Mouse (Mus musculus) heart, postnatal 10 days (tissue): ENCODE data around the gene 9530003J23Rik. TPM values are rescaled to one million over a fixed set of nuclear protein-coding genes. Genes with fewer than 3 reads are reported as not detected.
"Not testable (repeated sequence)": the region's sequence is repeated elsewhere in the genome, so short reads cannot be mapped to it uniquely, and the experiment has no call there.

ENCODE experiments used
- DNase-seq, 2 experiments: peaks; one replicate each; pipeline ENCODE4 v3.0.0; 2021
- intact Hi-C: fragments of 180-260 bp; cut with DNase I; formaldehyde crosslinking; loops from one replicate; pipeline ENCODE4 v1.15.1; 2025
- total RNA-seq, 2 experiments: library from RNA; stranded (reverse); gene quantifications; 2 replicates each; pipeline ENCODE4 v1.2.3; 2021

Gene 9530003J23Rik
- total RNA-seq, 2 experiments from 2014 or later = not detected

- intact Hi-C loops = loop anchor here (5.0 kb wide), 1 partner anchor 207 kb away; no protein-coding TSS in a partner anchor
- DNase-seq = no peak
Measured at GRCm38 (mm10) chr10:117229826-117230225, 8.7 kb downstream of the 9530003J23Rik start.

GRCm38 (mm10) chr10:117226002-117226401 lies 12.5 kb downstream of the 9530003J23Rik start:
- intact Hi-C loops = loop anchor here (5.0 kb wide), 1 partner anchor 211 kb away; no protein-coding TSS in a partner anchor
- no peak for DNase-seq

- intact Hi-C loops = loop anchor here (5.0 kb wide), 1 partner anchor 212 kb away; no protein-coding TSS in a partner anchor
- DNase-seq = peak in 1 of 2 experiments; percentile 10
Measured at GRCm38 (mm10) chr10:117225094-117225493, 13.4 kb downstream of the 9530003J23Rik start.

GRCm38 (mm10) chr10:117224102-117224990 lies 14.2 kb downstream of the 9530003J23Rik start, which contains the start of gene Yeats4:
Yeats4 (minus strand) TSS chr10:117224507.
- DNase-seq = peak; percentile 97
- intact Hi-C loops = loop anchor here (5.0 kb wide), 1 partner anchor 483 kb away; no protein-coding TSS in a partner anchor

- intact Hi-C loops = loop anchor here (5.0 kb wide), 1 partner anchor 484 kb away; no protein-coding TSS in a partner anchor
- DNase-seq = no peak
Measured at GRCm38 (mm10) chr10:117223758-117224101, 14.8 kb downstream of the 9530003J23Rik start.

GRCm38 (mm10) chr10:117222821-117223220 lies 15.7 kb downstream of the 9530003J23Rik start:
- DNase-seq = no peak
- intact Hi-C loops = loop anchor here (5.0 kb wide), 1 partner anchor 484 kb away; no protein-coding TSS in a partner anchor

GRCm38 (mm10) chr10:117218351-117218750 lies 20.2 kb downstream of the 9530003J23Rik start:
- DNase-seq = no peak
- intact Hi-C loops = no loop called here

GRCm38 (mm10) chr10:117217246-117217840 lies 21.2 kb downstream of the 9530003J23Rik start:
- DNase-seq = no peak
- intact Hi-C loops = no loop called here

- intact Hi-C loops = no loop called here
Measured at GRCm38 (mm10) chr10:117216793-117217192, 21.7 kb downstream of the 9530003J23Rik start.

GRCm38 (mm10) chr10:117216132-117216495 lies 22.4 kb downstream of the 9530003J23Rik start:
- DNase-seq = peak in 1 of 2 experiments; percentile 8
- intact Hi-C loops = no loop called here

More at GRCm38 (mm10) chr10:117216793-117217192, 21.7 kb downstream of the 9530003J23Rik start:
- DNase-seq = peak; percentile 36 to 63

- no peak for DNase-seq
- intact Hi-C loops = no loop called here
Measured at GRCm38 (mm10) chr10:117215409-117216131, 22.9 kb downstream of the 9530003J23Rik start.

- DNase-seq = no peak
- intact Hi-C loops = no loop called here
Measured at GRCm38 (mm10) chr10:117211023-117211422, 27.5 kb downstream of the 9530003J23Rik start.

- DNase-seq = peak; percentile 73 to 79
- intact Hi-C loops = loop anchor here (5.0 kb wide), 2 partner anchors 57 to 147 kb away; partner anchors contain the start of gene Cct2
Measured at GRCm38 (mm10) chr10:117209469-117209938, 29.0 kb downstream of the 9530003J23Rik start.

GRCm38 (mm10) chr10:117208787-117209186 lies 29.7 kb downstream of the 9530003J23Rik start:
- DNase-seq = not testable (repeated sequence)
- intact Hi-C loops = loop anchor here (5.0 kb wide), 2 partner anchors 56 to 146 kb away; partner anchors contain the start of gene Cct2

- intact Hi-C loops = loop anchor here (5.0 kb wide), 2 partner anchors 56 to 146 kb away; partner anchors contain the start of gene Cct2
- no peak for DNase-seq
Measured at GRCm38 (mm10) chr10:117208221-117208620, 30.3 kb downstream of the 9530003J23Rik start.

- intact Hi-C loops = loop anchor here (5.0 kb wide), 2 partner anchors 54 to 144 kb away; partner anchors contain the start of gene Cct2
- DNase-seq = no peak
Measured at GRCm38 (mm10) chr10:117206070-117206469, 32.4 kb downstream of the 9530003J23Rik start.

- intact Hi-C loops = no loop called here
- DNase-seq = peak in 1 of 2 experiments; percentile 6
Measured at GRCm38 (mm10) chr10:117203558-117203981, 34.9 kb downstream of the 9530003J23Rik start.

- DNase-seq = no peak
- intact Hi-C loops = no loop called here
Measured at GRCm38 (mm10) chr10:117202981-117203557, 35.4 kb downstream of the 9530003J23Rik start.

GRCm38 (mm10) chr10:117199701-117200100 lies 38.8 kb downstream of the 9530003J23Rik start:
- intact Hi-C loops = no loop called here
- DNase-seq = no peak

GRCm38 (mm10) chr10:117196696-117197095 lies 41.8 kb downstream of the 9530003J23Rik start:
- no peak for DNase-seq
- intact Hi-C loops = no loop called here
